ENCODE assay signal across 31 mouse cellular contexts in genomic region chr14:27005937-27006336, GRCm38 (mm10). TPM values are rescaled to one million over a fixed set of nuclear protein-coding genes. Genes with fewer than 3 reads are reported as not detected.
"Had no signal": no experiment of that assay in that cellular context is flagged by ENCODE, and none has a peak within 500 bp of the region (broad histone marks: within the 10 kb centered on the region; RNA-seq: fewer than 3 reads in every experiment).

No protein-coding gene starts in this region.

- DNase-seq: gastrocnemius, adult 2 months; gastrocnemius, postnatal 10 days; gastrocnemius, postnatal 25 days; heart, postnatal 10 days; heart, postnatal 4 days; kidney, adult 18-20 months; kidney, adult 8-10 months; kidney, postnatal 10 days; kidney, postnatal 25 days; kidney, postnatal 4 days had no signal

- H3K27me3 ChIP-seq: heart, embryonic 12.5 days; intestine, embryonic 15.5 days had no signal

- H3K9me3 ChIP-seq: heart, embryonic 10.5 days; heart, embryonic 12.5 days; hindbrain, embryonic 10.5 days; hindbrain, embryonic 12.5 days; intestine, embryonic 15.5 days; limb, embryonic 10.5 days; limb, embryonic 12.5 days had no signal

- H3K4me2 ChIP-seq: heart, embryonic 12.5 days; hindbrain, embryonic 12.5 days; hindbrain, embryonic 14.5 days; intestine, embryonic 15.5 days; limb, embryonic 12.5 days had no signal

- H3K9ac ChIP-seq: heart, embryonic 12.5 days; hindbrain, embryonic 12.5 days; hindbrain, embryonic 14.5 days; intestine, embryonic 15.5 days; limb, embryonic 12.5 days had no signal

- H3K27ac ChIP-seq: gastrocnemius, adult 2 months; heart, embryonic 10.5 days; hindbrain, embryonic 10.5 days; hindbrain, embryonic 12.5 days; hindbrain, embryonic 14.5 days; intestine, embryonic 15.5 days; layer of hippocampus, adult 2 months; left cerebral cortex, adult 2 months; limb, embryonic 10.5 days; limb, embryonic 12.5 days had no signal

- H3K4me1 ChIP-seq: hindbrain, embryonic 12.5 days; intestine, embryonic 15.5 days had no signal

- H3K4me3 ChIP-seq: gastrocnemius, adult 2 months; heart, embryonic 10.5 days; heart, embryonic 12.5 days; hindbrain, embryonic 10.5 days; hindbrain, embryonic 12.5 days; intestine, embryonic 15.5 days; layer of hippocampus, adult 2 months; left cerebral cortex, adult 2 months; limb, embryonic 10.5 days; limb, embryonic 12.5 days had no signal

- ATAC-seq: hindbrain, embryonic 16.5 days; inflammation-experienced regulatory T-cells, adult 6 months; intestine, embryonic 15.5 days; intestine, postnatal 0 days had no signal

- H3K36me3 ChIP-seq: heart, embryonic 10.5 days; heart, embryonic 12.5 days; hindbrain, embryonic 10.5 days; hindbrain, embryonic 12.5 days; intestine, embryonic 15.5 days; limb, embryonic 10.5 days; limb, embryonic 12.5 days had no signal

RNA-seq across cellular contexts. Expression of gene Hesx1, which starts 11.7 kb away (rescaled TPM):
- total RNA-seq: gastrocnemius, adult 2 months; gastrocnemius, postnatal 10 days; gastrocnemius, postnatal 25 days; heart, adult 8-10 months; heart, postnatal 10 days; heart, postnatal 25 days; layer of hippocampus, adult 2 months; layer of hippocampus, postnatal 10 days; layer of hippocampus, postnatal 25 days; left cerebral cortex, adult 2 months; left cerebral cortex, postnatal 14 days; left cerebral cortex, postnatal 36 days had no signal
- polyA plus RNA-seq: frontal cortex, adult 2 months; hindbrain, embryonic 12.5 days; limb, embryonic 12.5 days had no signal

RNA-seq across cellular contexts. Expression of gene Il17rd, which starts 32.8 kb away (rescaled TPM):
- total RNA-seq: granulocyte monocyte progenitor cell, adult 5-6 weeks had no signal
